Mouse (Mus musculus) spleen, adult 2 months (tissue): Measurements from ENCODE around the gene Gm29609. TPM values are rescaled to one million over a fixed set of nuclear protein-coding genes. Genes with fewer than 3 reads are reported as not detected.
A peak's percentile ranks its signal among the peaks of the same experiment; 100 is the strongest.

Source experiments
- DNase-seq, 2 experiments: peaks; one replicate each; pipeline versions ENCODE4 v3.0.0 to v3.0.0-alpha.2; 2012 to 2021; ENCODE audit warnings: low spot score in 2 of 2, low read depth in 1 of 2
- H3K27ac ChIP-seq: fragments of 200-500 bp; 2 replicates; pipeline ENCODE4 v1.5.1; 2012; ENCODE audit warnings: low read length, inconsistent platforms; ENCODE audit not compliant: insufficient read depth
- H3K27me3 ChIP-seq: fragments of 200-500 bp; 2 replicates; pipeline ENCODE4 v1.6.1; 2012; ENCODE audit warnings: mild to moderate bottlenecking, moderate library complexity, low read length, inconsistent platforms; ENCODE audit not compliant: control insufficient read depth, insufficient read depth
- H3K36me3 ChIP-seq: fragments of 200-500 bp; 2 replicates; pipeline ENCODE4 v1.6.1; 2012; ENCODE audit warnings: mild to moderate bottlenecking, low read length, inconsistent platforms; ENCODE audit not compliant: control insufficient read depth, insufficient read depth
- H3K4me1 ChIP-seq: fragments of 200-500 bp; 2 replicates; pipeline ENCODE4 v1.6.1; 2011; ENCODE audit warnings: inconsistent platforms; ENCODE audit not compliant: control insufficient read depth, insufficient read depth, insufficient read length
- H3K4me3 ChIP-seq: fragments of 200-500 bp; 2 replicates; pipeline ENCODE4 v1.5.1; 2011; ENCODE audit warnings: mild to moderate bottlenecking, inconsistent platforms; ENCODE audit not compliant: insufficient read depth, insufficient read length; ENCODE audit errors: extremely low read depth
- CTCF ChIP-seq: fragments of 200-500 bp; IDR thresholded peaks from 2 replicates; pipeline ENCODE4 v1.5.1; 2011; ENCODE audit warnings: mild to moderate bottlenecking, inconsistent platforms; ENCODE audit not compliant: insufficient read depth, insufficient read length, insufficient replicate concordance; ENCODE audit errors: extremely low read depth
- POLR2A ChIP-seq: fragments of 200-500 bp; IDR thresholded peaks from 2 replicates; pipeline ENCODE4 v1.6.1; 2011; ENCODE audit warnings: low read depth, low read length, inconsistent platforms
- WGBS: fragments of 180-500 bp; shearing (Covaris S2); methylation state at CpG from one replicate; pipeline ENCODE4 v1.1.7; 2018; 5-methylcytosine and 5-hydroxymethylcytosine counted together
- polyA plus RNA-seq: library from polyadenylated mRNA; depleted of rRNA; stranded (reverse); fragments of >200 nt; gene quantifications from 2 replicates; pipeline ENCODE4 v1.2.3, GENCODE M21; 2012; rRNA removed

Gm29609 gene
- polyA plus RNA-seq, 1 experiment: 2.1 TPM

- Histone ChIP-seq H3K4me1 (peaks cover 22% of the 10 kb centered on the region), H3K36me3 (no peaks in the 10 kb centered on the region), H3K4me3 (peak overlapping the region; percentile 45; the same call in 1 of the 2 replicates), H3K27ac (no peak overlapping the region), H3K27me3 (peaks cover 32% of the 10 kb centered on the region)
- 41% methylated on average over 11 of the region's 11 CpGs for WGBS
- DNase-seq: no peak
- TF ChIP-seq POLR2A (no peak), CTCF (no peak)
Observed at GRCm38 (mm10) chr5:31095711-31096480, 83.8 kb downstream of the Gm29609 start.

- WGBS: 1% methylated on average over 59 of the region's 59 CpGs
- Histone ChIP-seq H3K27ac (no peak overlapping the region), H3K4me1 (peaks cover 22% of the 10 kb centered on the region), H3K27me3 (peaks cover 32% of the 10 kb centered on the region), H3K4me3 (peak overlapping the region; percentile 45), H3K36me3 (no peaks in the 10 kb centered on the region)
- no peak for TF ChIP-seq CTCF
- no peak for TF ChIP-seq POLR2A
- peak; percentile 65 for DNase-seq
Observed at GRCm38 (mm10) chr5:31094799-31095691, 84.7 kb downstream of the Gm29609 start.

Other genes starting within 250 kb of the Gm29609 start
- 0.47 and 0.76 TPM in 2 replicates for gene Cgref1, start 234.3 kb downstream of the Gm29609 start, polyA plus RNA-seq
- gene Preb, start 219.6 kb downstream of the Gm29609 start, polyA plus RNA-seq: 227 and 270 TPM in 2 replicates
- 0.29 and 0.34 TPM in 2 replicates for gene Tcf23, start 211.2 kb downstream of the Gm29609 start, polyA plus RNA-seq
- 43.9 and 53.5 TPM in 2 replicates for gene Atraid, start 131.6 kb downstream of the Gm29609 start, polyA plus RNA-seq
- gene Slc5a6, start 131.0 kb downstream of the Gm29609 start, polyA plus RNA-seq: 16.0 and 16.3 TPM in 2 replicates
- 44.0 and 52.5 TPM in 2 replicates for gene Cad, start 125.1 kb downstream of the Gm29609 start, polyA plus RNA-seq
- gene Dnajc5g, start 73.6 kb downstream of the Gm29609 start, polyA plus RNA-seq: not detected in 2 replicates
- gene Slc30a3, start 71.7 kb downstream of the Gm29609 start, polyA plus RNA-seq: 0.08 and 0.09 TPM in 2 replicates
- gene Trim54, start 63.2 kb downstream of the Gm29609 start, polyA plus RNA-seq: not detected in 2 replicates
- not detected in 2 replicates for gene Ucn, start 41.1 kb downstream of the Gm29609 start, polyA plus RNA-seq
- gene Mpv17, start 25.7 kb downstream of the Gm29609 start, polyA plus RNA-seq: 32.0 and 34.9 TPM in 2 replicates
- gene Gtf3c2, start 233 bp upstream of the Gm29609 start, polyA plus RNA-seq: 47.3 and 48.9 TPM in 2 replicates
- gene Snx17, start 13.3 kb upstream of the Gm29609 start, polyA plus RNA-seq: 58.4 and 66.9 TPM in 2 replicates
- 31.9 and 40.4 TPM in 2 replicates for gene Eif2b4, start 13.5 kb upstream of the Gm29609 start, polyA plus RNA-seq
- 49.3 and 79.8 TPM in 2 replicates for gene Zfp513, start 22.4 kb upstream of the Gm29609 start, polyA plus RNA-seq
- gene Ppm1g, start 40.8 kb upstream of the Gm29609 start, polyA plus RNA-seq: 65.7 and 110 TPM in 2 replicates
- 148 and 199 TPM in 2 replicates for gene Nrbp1, start 61.0 kb upstream of the Gm29609 start, polyA plus RNA-seq
- gene Gm9970, start 61.3 kb upstream of the Gm29609 start, polyA plus RNA-seq: 0.27 and 0.29 TPM in 2 replicates
- 25.0 and 37.0 TPM in 2 replicates for gene Krtcap3, start 71.8 kb upstream of the Gm29609 start, polyA plus RNA-seq
- 17.0 and 18.4 TPM in 2 replicates for gene Ift172, start 111.2 kb upstream of the Gm29609 start, polyA plus RNA-seq
- gene Fndc4, start 116.2 kb upstream of the Gm29609 start, polyA plus RNA-seq: 3.6 and 4.9 TPM in 2 replicates
- gene Gckr, start 117.5 kb upstream of the Gm29609 start, polyA plus RNA-seq: 0.08 TPM in 1 of 2 replicates, not detected in the other